Mouse (Mus musculus) MEL (cell line): Measurements from ENCODE around the gene Nos3. TPM values are rescaled to one million over a fixed set of nuclear protein-coding genes. Genes with fewer than 3 reads are reported as not detected.
A peak's percentile ranks its signal among the peaks of the same experiment; 100 is the strongest.

ENCODE experiments used
- DNase-seq: peaks from one replicate; pipeline ENCODE4 v3.0.0; 2011; ENCODE audit warnings: low read depth, low spot score
- H3K27ac ChIP-seq: 2 replicates; pipeline ENCODE4 v1.5.1; 2012; ENCODE audit warnings: low read depth, mild to moderate bottlenecking, control low read depth, low read length, moderate library complexity; ENCODE audit not compliant: control insufficient read depth
- H3K27me3 ChIP-seq, 2 experiments: fragments of 150-350 bp in 1 of 2; sonication (generic) in 1 of 2; 2 replicates each; pipeline ENCODE4 v1.6.1; 2012; ENCODE audit warnings: low read length in 2 of 2, mild to moderate bottlenecking in 2 of 2, improper control_type of control experiment in 1 of 2, moderate library complexity in 1 of 2; ENCODE audit not compliant: insufficient read depth in 2 of 2, control insufficient read depth in 1 of 2
- H3K36me3 ChIP-seq, 2 experiments: 2 replicates each; pipeline ENCODE4 v1.6.1; 2012 to 2014; ENCODE audit warnings: low read length in 2 of 2, improper control_type of control experiment in 1 of 2, inconsistent platforms in 1 of 2, mild to moderate bottlenecking in 1 of 2; ENCODE audit not compliant: insufficient read depth in 2 of 2, control insufficient read depth in 1 of 2
- H3K4me1 ChIP-seq, 2 experiments: fragments of 150-350 bp in 1 of 2; sonication (generic) in 1 of 2; 2 replicates each; pipeline ENCODE4 v1.6.1; 2012; ENCODE audit warnings: low read length in 2 of 2, improper control_type of control experiment in 1 of 2, mild to moderate bottlenecking in 1 of 2; ENCODE audit not compliant: insufficient read depth in 2 of 2, control insufficient read depth in 1 of 2
- H3K4me3 ChIP-seq, 2 experiments: fragments of 150-350 bp in 1 of 2; sonication (generic) in 1 of 2; 2 replicates each; pipeline ENCODE4 v1.5.1; 2012; ENCODE audit warnings: low read depth in 2 of 2, low read length in 2 of 2, mild to moderate bottlenecking in 2 of 2, moderate library complexity in 2 of 2, control low read depth in 1 of 2, improper control_type of control experiment in 1 of 2; ENCODE audit not compliant: control insufficient read depth in 1 of 2, insufficient read depth in 1 of 2
- H3K79me2 ChIP-seq: 2 replicates; pipeline ENCODE4 v1.6.1; 2012; ENCODE audit warnings: mild to moderate bottlenecking, low read length, moderate library complexity; ENCODE audit not compliant: control insufficient read depth, poor library complexity, insufficient read depth
- H3K9ac ChIP-seq: 2 replicates; pipeline ENCODE4 v1.6.1; 2012; ENCODE audit warnings: low read depth, mild to moderate bottlenecking, control low read depth, low read length, moderate library complexity; ENCODE audit not compliant: control insufficient read depth, poor library complexity, severe bottlenecking
- H3K9me3 ChIP-seq: fragments of 150-350 bp; sonication (generic); replicated peaks from 2 replicates; pipeline ENCODE4 v1.6.1; 2012; ENCODE audit warnings: mild to moderate bottlenecking, low read length, improper control_type of control experiment, moderate library complexity; ENCODE audit not compliant: insufficient read depth
- BHLHE40 ChIP-seq: IDR thresholded peaks from 2 replicates; pipeline ENCODE4 v1.6.1; 2012; ENCODE audit warnings: low read depth, mild to moderate bottlenecking, inconsistent platforms, low read length, improper control_type of control experiment, borderline replicate concordance
- CHD1 ChIP-seq: IDR thresholded peaks from 2 replicates; pipeline ENCODE4 v1.6.1; 2012; ENCODE audit warnings: low read depth, mild to moderate bottlenecking, inconsistent platforms, low read length, improper control_type of control experiment
- CHD2 ChIP-seq: IDR thresholded peaks from 2 replicates; pipeline ENCODE4 v1.6.1; 2011; ENCODE audit warnings: low read length, improper control_type of control experiment
- CTCF ChIP-seq, 3 experiments: IDR thresholded peaks in 2 of 3; conservative IDR thresholded peaks in 1 of 3; 2 replicates each; pipeline ENCODE4 v1.5.1; 2011 to 2012; ENCODE audit warnings: low read length in 3 of 3, low read depth in 2 of 3, mild to moderate bottlenecking in 2 of 3, improper control_type of control experiment in 1 of 3, inconsistent platforms in 1 of 3, mixed read lengths in 1 of 3, moderate library complexity in 1 of 3; ENCODE audit not compliant: control insufficient read depth in 1 of 3, insufficient read depth in 1 of 3, poor library complexity in 1 of 3, severe bottlenecking in 1 of 3
- E2F4 ChIP-seq: IDR thresholded peaks from 2 replicates; pipeline ENCODE4 v1.6.1; 2011; ENCODE audit warnings: low read depth, low read length, improper control_type of control experiment, borderline replicate concordance
- ETS1 ChIP-seq: IDR thresholded peaks from 2 replicates; pipeline ENCODE4 v1.6.1; 2012; ENCODE audit warnings: low read depth, mild to moderate bottlenecking, inconsistent platforms, low read length, improper control_type of control experiment, moderate library complexity
- GABPA ChIP-seq: IDR thresholded peaks from 2 replicates; pipeline ENCODE4 v1.6.1; 2012; ENCODE audit warnings: low read depth, mild to moderate bottlenecking, inconsistent platforms, low read length, improper control_type of control experiment, moderate library complexity
- GATA1 ChIP-seq: IDR thresholded peaks from 2 replicates; pipeline ENCODE4 v1.6.1; 2011; ENCODE audit warnings: low read depth, low read length, improper control_type of control experiment
- HCFC1 ChIP-seq: IDR thresholded peaks from 2 replicates; pipeline ENCODE4 v1.6.1; 2012; ENCODE audit warnings: low read depth, mild to moderate bottlenecking, inconsistent platforms, low read length, improper control_type of control experiment, moderate library complexity
- JUND ChIP-seq: IDR thresholded peaks from 2 replicates; pipeline ENCODE4 v1.6.1; 2011; ENCODE audit warnings: low read depth, mild to moderate bottlenecking, improper control_type of control experiment, low read length
- MAFK ChIP-seq: IDR thresholded peaks from 2 replicates; pipeline ENCODE4 v1.6.1; 2011; ENCODE audit warnings: low read depth, mild to moderate bottlenecking, low read length, improper control_type of control experiment, borderline replicate concordance
- MAX ChIP-seq: IDR thresholded peaks from 2 replicates; pipeline ENCODE4 v1.6.1; 2011; ENCODE audit warnings: low read length, improper control_type of control experiment
- MAZ ChIP-seq: IDR thresholded peaks from 2 replicates; pipeline ENCODE4 v1.6.1; 2012; ENCODE audit warnings: low read depth, mild to moderate bottlenecking, inconsistent platforms, low read length, improper control_type of control experiment
- MEF2A ChIP-seq: IDR thresholded peaks from 2 replicates; pipeline ENCODE4 v1.6.1; 2014; ENCODE audit warnings: low read depth, mild to moderate bottlenecking, inconsistent platforms, low read length, improper control_type of control experiment; ENCODE audit not compliant: poor library complexity, insufficient replicate concordance, severe bottlenecking; ENCODE audit errors: extremely low read depth
- MYB ChIP-seq: IDR thresholded peaks from 2 replicates; pipeline ENCODE4 v1.6.1; 2011; ENCODE audit warnings: mild to moderate bottlenecking, low read depth, low read length, improper control_type of control experiment
- MYC ChIP-seq: IDR thresholded peaks from 2 replicates; pipeline ENCODE4 v1.6.1; 2011; ENCODE audit warnings: low read depth, mild to moderate bottlenecking, low read length, improper control_type of control experiment, moderate library complexity
- NELFE ChIP-seq: IDR thresholded peaks from 2 replicates; pipeline ENCODE4 v1.6.1; 2011; ENCODE audit warnings: low read depth, low read length, improper control_type of control experiment
- NRF1 ChIP-seq: IDR thresholded peaks from 2 replicates; pipeline ENCODE4 v1.6.1; 2014; ENCODE audit warnings: low read depth, mild to moderate bottlenecking, inconsistent platforms, low read length, improper control_type of control experiment, moderate library complexity; ENCODE audit not compliant: poor library complexity, insufficient read depth, severe bottlenecking
- POLR2A ChIP-seq, 2 experiments: IDR thresholded peaks; 2 replicates each; pipeline ENCODE4 v1.6.1; 2011 to 2012; ENCODE audit warnings: low read length in 2 of 2, mild to moderate bottlenecking in 2 of 2, control low read depth in 1 of 2, improper control_type of control experiment in 1 of 2, low read depth in 1 of 2, moderate library complexity in 1 of 2; ENCODE audit not compliant: control insufficient read depth in 1 of 2, insufficient read depth in 1 of 2, poor library complexity in 1 of 2
- POLR2AphosphoS2 ChIP-seq: IDR thresholded peaks from 2 replicates; pipeline ENCODE4 v1.6.1; 2011; ENCODE audit warnings: low read length, improper control_type of control experiment
- RCOR1 ChIP-seq: IDR thresholded peaks from 2 replicates; pipeline ENCODE4 v1.6.1; 2012; ENCODE audit warnings: low read depth, mild to moderate bottlenecking, inconsistent platforms, low read length, improper control_type of control experiment
- SIN3A ChIP-seq: IDR thresholded peaks from 2 replicates; pipeline ENCODE4 v1.6.1; 2012; ENCODE audit warnings: low read length, improper control_type of control experiment, inconsistent platforms
- SMC3 ChIP-seq: IDR thresholded peaks from 2 replicates; pipeline ENCODE4 v1.6.1; 2011; ENCODE audit warnings: low read depth, low read length, improper control_type of control experiment
- TAL1 ChIP-seq: IDR thresholded peaks from 2 replicates; pipeline ENCODE4 v1.6.1; 2012; ENCODE audit warnings: mild to moderate bottlenecking, inconsistent platforms, low read length, moderate library complexity, mixed read lengths
- USF1 ChIP-seq: IDR thresholded peaks from 2 replicates; pipeline ENCODE4 v1.6.1; 2014; ENCODE audit warnings: low read depth, mild to moderate bottlenecking, inconsistent platforms, low read length, improper control_type of control experiment, moderate library complexity
- USF2 ChIP-seq, 2 experiments: IDR thresholded peaks; 2 replicates each; pipeline ENCODE4 v1.6.1; 2011 to 2012; ENCODE audit warnings: improper control_type of control experiment in 2 of 2, low read length in 2 of 2, borderline replicate concordance in 1 of 2, inconsistent platforms in 1 of 2, low read depth in 1 of 2, mild to moderate bottlenecking in 1 of 2; ENCODE audit not compliant: insufficient read depth in 1 of 2
- ZMIZ1 ChIP-seq: IDR thresholded peaks from 2 replicates; pipeline ENCODE4 v1.6.1; 2012; ENCODE audit warnings: low read depth, mild to moderate bottlenecking, inconsistent platforms, low read length, improper control_type of control experiment, moderate library complexity
- ZNF384 ChIP-seq: IDR thresholded peaks from 2 replicates; pipeline ENCODE4 v1.6.1; 2012; ENCODE audit warnings: low read depth, mild to moderate bottlenecking, inconsistent platforms, low read length, improper control_type of control experiment
- polyA plus RNA-seq, 2 experiments: library from polyadenylated mRNA; stranded (reverse) in 1 of 2; unstranded in 1 of 2; fragments of >175 nt in 1 of 2; fragments of >200 nt in 1 of 2; gene quantifications; 2 replicates each; pipeline versions ENCODE4 v1.2.1 to v1.2.4; 2012; ENCODE audit warnings: low replicate concordance in 2 of 2, low read depth in 1 of 2; ENCODE audit not compliant: insufficient read length in 2 of 2, insufficient read depth in 1 of 2, missing spikeins in 1 of 2
- total RNA-seq: library from RNA; depleted of rRNA; stranded (reverse); fragments of 300-350 nt; gene quantifications from 2 replicates; pipeline ENCODE4 v1.2.3, GENCODE M21; 2012

The Nos3 gene
- total and polyA plus RNA-seq, 3 experiments: 3.9 to 6.2 TPM; not detected in 1

DNA sequence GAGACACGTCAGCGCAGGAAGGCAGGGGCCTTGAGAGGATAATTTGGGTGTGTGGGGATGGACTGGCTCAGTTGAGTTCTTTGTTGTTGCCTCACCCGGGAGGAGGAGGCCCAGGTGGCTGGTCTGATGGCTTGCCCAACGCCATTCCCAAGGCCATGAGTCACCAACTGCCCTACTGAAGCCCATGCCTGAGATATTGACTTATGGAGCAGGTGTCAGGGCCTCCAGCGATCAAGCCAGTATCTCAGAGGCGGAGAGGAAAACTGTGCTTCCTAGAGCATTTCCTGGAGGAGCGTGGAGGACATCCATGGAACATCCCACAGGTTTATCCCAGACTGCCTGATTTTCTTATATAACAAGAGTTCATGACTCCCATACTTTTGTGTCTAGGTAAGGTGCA is 28.1 kb downstream of the Nos3 start:
- no peaks in the 10 kb centered on the region for H3K27me3 ChIP-seq
- H3K36me3 ChIP-seq: peaks cover 0 to 18% of the 10 kb centered on the region in 2 experiments; a peak in 3 of 4 replicates
- TF ChIP-seq ZMIZ1 (no peak), MEF2A (no peak), POLR2A (IDR thresholded peaks at IDR 0.05; ENCODE audit: control insufficient read depth in 1 of 2, insufficient read depth in 1 of 2, low read depth in 1 of 2, low read length in 2 of 2, poor library complexity in 1 of 2) (no peak), USF1 (no peak), BHLHE40 (no peak), GABPA (no peak), NELFE (no peak), E2F4 (no peak), SIN3A (no peak), MAFK (no peak), MYB (no peak), POLR2AphosphoS2 (no peak), MAX (no peak), NRF1 (no peak)
- H3K9ac ChIP-seq: peak overlapping the region; percentile 56
- H3K27ac ChIP-seq: peak overlapping the region; percentile 90; the same call in 1 of the 2 replicates
- H3K9me3 ChIP-seq: no peaks in the 10 kb centered on the region
- H3K4me3 ChIP-seq: no peak overlapping the region
- no peak for DNase-seq
- H3K4me1 ChIP-seq: peaks cover 14 to 16% of the 10 kb centered on the region in 2 experiments
- peaks cover 12% of the 10 kb centered on the region for H3K79me2 ChIP-seq

DNA sequence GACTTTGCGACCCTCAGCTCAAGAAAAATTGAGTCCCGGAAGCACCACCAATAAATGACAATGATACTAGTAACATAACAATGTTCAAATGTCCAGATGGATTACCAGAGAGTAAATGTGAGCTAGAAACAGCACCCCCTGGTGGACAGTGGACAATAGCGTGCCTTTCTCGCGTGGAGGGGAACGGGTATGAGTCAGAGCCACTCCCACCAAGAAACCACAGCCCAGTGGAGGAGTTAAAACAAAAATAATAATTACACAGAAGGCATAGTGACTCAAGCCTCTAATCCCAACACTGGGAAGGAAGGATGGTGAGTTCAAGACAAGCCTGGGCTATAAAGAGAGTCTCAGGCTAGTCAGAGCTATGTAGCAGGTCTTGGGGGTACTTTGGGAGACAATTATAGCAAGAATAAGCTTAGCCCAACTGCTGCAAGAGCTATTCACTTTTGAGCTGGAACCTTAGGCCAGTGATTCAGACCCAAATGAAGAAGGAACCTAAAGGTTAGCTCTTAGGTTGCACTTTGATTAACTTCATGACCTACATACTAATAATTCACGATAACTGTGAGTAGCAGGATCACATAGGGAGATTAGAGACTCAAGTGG is 28.9 kb downstream of the Nos3 start, which contains the start of gene Abcb8:
Gene Abcb8 (plus strand): TSS at position 272 of the 606 bp plus-strand sequence.
- Histone ChIP-seq H3K27me3 (no peaks in the 10 kb centered on the region), H3K4me3 (peak within 1 kb of the TSS; percentile 83 to 91), H3K9ac (peak within 1 kb of the TSS; percentile 85), H3K4me1 (peaks cover 14 to 19% of the 10 kb centered on the region in 2 experiments), H3K36me3 (peaks cover 0 to 18% of the 10 kb centered on the region in 2 experiments; a peak in 3 of 4 replicates), H3K79me2 (peaks cover 6% of the 10 kb centered on the region), H3K27ac (peak within 1 kb of the TSS; percentile 90), H3K9me3 (no peaks in the 10 kb centered on the region)
- peak; percentile 98 for DNase-seq
- peak; percentile 94 for TF ChIP-seq JUND
- TF ChIP-seq NRF1: no peak
- peak; percentile 87 to 99 (median 98) for TF ChIP-seq CTCF (IDR thresholded peaks at IDR 0.05 in 2 of 3, conservative IDR thresholded peaks at IDR 0.05 in 1 of 3; ENCODE audit: control insufficient read depth in 1 of 3, insufficient read depth in 1 of 3, low read depth in 2 of 3, low read length in 3 of 3, poor library complexity in 1 of 3, severe bottlenecking in 1 of 3)
- TF ChIP-seq MAX: peak; percentile 69
- TF ChIP-seq USF2 (IDR thresholded peaks at IDR 0.05; ENCODE audit: borderline replicate concordance in 1 of 2, insufficient read depth in 1 of 2, low read depth in 1 of 2, low read length in 2 of 2): no peak
- TF ChIP-seq SMC3: peak; percentile 92
- TF ChIP-seq USF1: no peak
- TF ChIP-seq ZMIZ1: no peak
- peak; percentile 27; the same call in 1 of the 2 replicates for TF ChIP-seq GATA1
- no peak; the same call in 1 of the 2 replicates for TF ChIP-seq POLR2AphosphoS2
- no peak for TF ChIP-seq RCOR1
- peak; percentile 76 for TF ChIP-seq HCFC1
- TF ChIP-seq MAZ: peak; percentile 65; the same call in 1 of the 2 replicates
- peak; percentile 92 for TF ChIP-seq CHD2
- peak; percentile 94 for TF ChIP-seq MYC
- TF ChIP-seq MYB: no peak
- TF ChIP-seq SIN3A: peak; percentile 85
- no peak for TF ChIP-seq ZNF384
- TF ChIP-seq NELFE: peak; percentile 39; the same call in 1 of the 2 replicates
- no peak; the same call in 1 of the 2 replicates for TF ChIP-seq MAFK
- peak; percentile 69; the same call in 1 of the 2 replicates for TF ChIP-seq ETS1
- no peak for TF ChIP-seq E2F4
- no peak for TF ChIP-seq CHD1
- peak; percentile 18 to 23; a peak in 1 of 4 replicates for TF ChIP-seq POLR2A (IDR thresholded peaks at IDR 0.05; ENCODE audit: control insufficient read depth in 1 of 2, insufficient read depth in 1 of 2, low read depth in 1 of 2, low read length in 2 of 2, poor library complexity in 1 of 2)
- no peak for TF ChIP-seq TAL1
